Mouse (Mus musculus) heart, postnatal 36 days (tissue): ENCODE results near the gene Gm10775. TPM values are rescaled to one million over a fixed set of nuclear protein-coding genes. Genes with fewer than 3 reads are reported as not detected.

Experiments used
- total RNA-seq, 2 experiments: library from RNA; stranded (reverse); gene quantifications; 2 replicates each; pipeline ENCODE4 v1.2.3; 2021

Gm10775 gene
- total RNA-seq, 2 experiments from 2014 or later: not detected

Other genes with a start within 250 kb of the Gm10775 start
- not detected for gene Spata31d1c, start 226.5 kb upstream of the Gm10775 start, total RNA-seq
- gene Prss47, start 206.8 kb upstream of the Gm10775 start, total RNA-seq: not detected
- gene Mfsd14b, start 146.6 kb upstream of the Gm10775 start, total RNA-seq: 10 to 100 TPM; 18.8 to 19.4 TPM
- not detected for gene Olfr465-ps1, start 121.5 kb upstream of the Gm10775 start, total RNA-seq
- not detected for gene Olfr466, start 109.3 kb upstream of the Gm10775 start, total RNA-seq
- gene Nlrp4f, start 53.6 kb upstream of the Gm10775 start, total RNA-seq: not detected
- 10 to 100 TPM; 21.9 to 26.0 TPM for gene Zfp369, start 19.3 kb downstream of the Gm10775 start, total RNA-seq